Mouse (Mus musculus) natural killer cell, adult 2 months (primary cell): ENCODE measurements around the gene Zbtb12.
A peak's percentile ranks its signal among the peaks of the same experiment; 100 is the strongest.

Source experiments
- DNase-seq, 2 experiments: peaks; one replicate each; pipeline ENCODE4 v3.0.0; 2022; ENCODE audit warnings: low spot score in 2 of 2

The Zbtb12 gene

GRCm38 (mm10) chr17:34865981-34866380, 13.3 kb upstream of the Zbtb12 start:
- no peak for DNase-seq

GRCm38 (mm10) chr17:34874321-34874720, 5.0 kb upstream of the Zbtb12 start:
- no peak for DNase-seq

- no peak for DNase-seq
Measured at GRCm38 (mm10) chr17:34881166-34881565, 1.9 kb downstream of the Zbtb12 start.

GRCm38 (mm10) chr17:34881683-34882310, 2.5 kb downstream of the Zbtb12 start, which contains the start of gene Gm20547:
TSS of gene Gm20547 (minus strand) at chr17:34882042.
- DNase-seq, result no peak

- DNase-seq, result no peak
Measured at GRCm38 (mm10) chr17:34883332-34883731, 4.0 kb downstream of the Zbtb12 start.

- no peak for DNase-seq
Measured at GRCm38 (mm10) chr17:34884704-34885103, 5.4 kb downstream of the Zbtb12 start.

- no peak for DNase-seq
Measured at GRCm38 (mm10) chr17:34885615-34886014, 6.3 kb downstream of the Zbtb12 start.

GRCm38 (mm10) chr17:34887942-34888341, 8.7 kb downstream of the Zbtb12 start:
- no peak for DNase-seq

GRCm38 (mm10) chr17:34890074-34890743, 10.9 kb downstream of the Zbtb12 start:
- no peak for DNase-seq

- no peak for DNase-seq
Measured at GRCm38 (mm10) chr17:34891377-34891776, 12.1 kb downstream of the Zbtb12 start.

- DNase-seq, result no peak
Measured at GRCm38 (mm10) chr17:34893072-34893824, 14.0 kb downstream of the Zbtb12 start.

GRCm38 (mm10) chr17:34894074-34894597, 14.9 kb downstream of the Zbtb12 start:
- DNase-seq, result peak; percentile 85 to 87

- no peak for DNase-seq
Measured at GRCm38 (mm10) chr17:34894801-34895530, 15.7 kb downstream of the Zbtb12 start.

- no peak for DNase-seq
Measured at GRCm38 (mm10) chr17:34895724-34896123, 16.4 kb downstream of the Zbtb12 start.

- DNase-seq, result peak; percentile 73 to 79
Measured at GRCm38 (mm10) chr17:34896366-34896765, 17.1 kb downstream of the Zbtb12 start.

- no peak for DNase-seq
Measured at GRCm38 (mm10) chr17:34897373-34898159, 18.3 kb downstream of the Zbtb12 start.

GRCm38 (mm10) chr17:34898160-34898586, 18.9 kb downstream of the Zbtb12 start, which contains the start of the genes C2 and Ehmt2:
TSS of gene C2 (minus strand) at chr17:34898265.
TSS of gene Ehmt2 (plus strand) at chr17:34898469.
- peak; percentile 47 to 64 for DNase-seq

GRCm38 (mm10) chr17:34898706-34899052, 19.4 kb downstream of the Zbtb12 start:
- no peak for DNase-seq

GRCm38 (mm10) chr17:34899053-34899889, 20.0 kb downstream of the Zbtb12 start:
- peak; percentile 36 to 40 for DNase-seq

GRCm38 (mm10) chr17:34899890-34900243, 20.6 kb downstream of the Zbtb12 start:
- no peak for DNase-seq
